Mouse (Mus musculus): ENCODE results near the gene a.
"Not testable (repeated sequence)": the region's sequence is repeated elsewhere in the genome, so short reads cannot be mapped to it uniquely, and the experiment has no call there.

Gene a

DNA sequence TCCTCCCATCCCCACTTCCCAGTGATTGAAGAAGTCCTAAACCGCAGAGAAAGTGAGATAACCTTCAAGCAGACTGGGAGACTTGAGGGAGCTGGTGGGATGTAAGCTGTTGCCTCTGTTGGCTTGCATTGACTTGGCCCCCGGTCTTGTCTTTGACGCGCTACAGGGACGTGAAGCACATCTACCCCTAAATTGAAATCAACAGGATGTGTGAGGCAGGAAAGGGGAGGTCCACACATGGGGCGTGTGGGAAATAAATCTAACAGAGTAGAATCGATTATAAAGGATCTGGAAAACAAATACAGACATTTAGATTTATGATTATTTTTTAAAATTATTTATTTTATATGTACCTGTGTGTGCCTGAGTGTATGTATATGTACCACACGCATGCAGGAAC lies 200.2 kb downstream of the a start:
- DNase-seq (ENCODE audit: low spot score) = no peak

DNA sequence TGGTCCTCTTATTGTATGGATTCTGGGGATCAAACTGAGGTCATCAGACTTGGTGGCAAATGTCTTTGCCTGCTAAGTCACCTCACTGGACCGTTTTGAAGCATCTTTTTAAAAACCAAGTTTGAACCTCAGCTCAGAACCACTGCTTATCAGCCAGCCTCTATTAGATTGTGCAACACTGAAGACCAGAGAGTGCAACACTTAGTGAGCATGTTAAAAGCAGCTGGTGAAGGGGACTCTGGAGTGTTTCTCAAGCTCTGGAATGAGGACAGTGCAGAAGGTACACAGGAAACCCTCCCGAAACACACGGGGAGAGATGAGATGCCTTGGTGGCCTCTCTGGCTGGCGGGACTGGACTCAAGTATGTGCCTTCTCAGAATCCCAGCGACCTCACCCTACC lies 200.9 kb downstream of the a start:
- DNase-seq (ENCODE audit: low spot score) = no peak

DNA sequence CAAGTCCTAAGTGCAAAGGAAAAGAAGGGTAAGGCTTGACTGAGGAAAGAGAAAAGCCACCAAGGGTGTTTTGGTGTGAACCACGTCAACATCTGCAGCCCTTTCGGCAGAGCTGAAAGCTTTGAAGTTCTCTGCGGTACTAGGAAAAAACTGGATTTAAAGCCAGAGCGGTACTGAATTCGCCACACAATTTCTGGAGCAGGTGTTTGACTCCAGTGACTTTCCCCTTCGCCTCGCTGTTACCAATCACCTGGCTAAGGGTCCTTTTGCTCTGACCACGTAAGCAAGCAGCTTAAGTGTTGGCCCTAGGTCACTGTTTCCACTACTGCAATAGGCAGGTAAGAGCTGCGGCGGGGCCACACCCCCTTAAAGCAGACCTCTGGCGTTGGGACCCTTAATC lies 214.3 kb downstream of the a start:
- DNase-seq (ENCODE audit: low spot score) = no peak

DNA sequence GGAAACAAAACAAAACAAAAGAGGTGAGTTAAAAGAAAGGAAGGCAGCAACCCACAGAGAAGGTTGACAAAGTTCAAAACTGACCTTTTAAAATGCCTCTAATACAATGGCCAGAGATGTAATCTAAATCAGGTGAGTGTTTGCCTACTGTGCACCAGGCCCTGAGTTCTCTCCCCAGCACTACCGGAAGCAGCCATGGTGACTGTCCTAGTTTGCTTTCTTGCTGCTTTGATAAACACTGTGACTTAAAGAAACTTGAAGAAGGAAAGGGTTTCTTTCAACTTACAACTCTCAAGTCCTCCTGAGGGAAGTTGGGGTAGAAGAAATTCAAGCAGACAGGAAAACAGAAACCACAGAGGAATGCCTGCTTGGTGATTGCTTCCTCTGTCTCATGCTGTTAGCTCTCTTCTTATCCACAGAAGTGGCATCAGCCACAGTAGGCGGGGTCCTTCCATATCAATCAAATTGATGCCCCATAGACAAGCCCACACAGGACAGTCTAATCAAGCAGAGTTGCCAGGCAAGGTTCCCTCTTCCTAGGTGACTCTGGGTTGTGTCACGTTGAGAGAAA lies 220.0 kb downstream of the a start:
- no peak for DNase-seq (ENCODE audit: low spot score)

DNA sequence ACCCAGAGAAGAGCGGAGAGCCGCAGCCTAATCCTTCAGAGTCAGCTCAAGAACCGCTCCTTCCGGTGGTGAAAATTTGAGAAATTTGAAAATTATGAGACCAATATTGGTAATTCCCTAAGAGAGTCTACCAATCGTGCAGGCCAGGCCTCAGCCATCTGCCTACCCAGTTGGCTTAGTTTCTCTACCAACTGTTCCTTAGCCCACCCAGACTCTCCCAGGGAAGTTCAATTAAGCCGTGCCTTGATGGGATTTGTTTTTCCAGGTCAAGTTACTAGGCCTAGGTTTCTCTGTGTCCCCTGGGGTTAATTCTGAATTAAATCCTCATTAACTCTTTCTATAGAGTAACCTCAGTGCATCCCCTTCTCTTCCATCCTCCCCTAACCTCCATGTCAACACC lies 221.8 kb downstream of the a start:
- DNase-seq (ENCODE audit: low spot score) = no peak

DNA sequence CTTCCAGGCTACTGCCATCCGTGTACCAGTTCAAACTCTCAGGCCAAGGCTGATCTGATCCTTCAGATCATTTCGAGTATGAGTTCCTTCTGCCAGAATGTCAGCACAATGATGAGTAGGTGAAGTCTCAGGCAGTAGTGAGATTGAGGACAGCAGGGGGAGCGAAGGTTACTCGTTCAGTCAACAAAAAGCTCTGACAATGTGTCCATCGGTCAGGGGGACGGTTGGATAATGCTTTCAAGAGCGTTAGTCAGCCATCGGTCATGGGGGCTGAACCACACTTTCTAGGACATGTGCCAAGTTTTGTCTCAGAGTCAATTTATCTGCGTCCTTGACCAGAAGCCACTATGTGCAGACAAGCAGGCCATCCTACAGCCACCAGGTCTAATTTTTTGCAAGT lies 225.5 kb downstream of the a start:
- DNase-seq (ENCODE audit: low spot score) = not testable (repeated sequence)

DNA sequence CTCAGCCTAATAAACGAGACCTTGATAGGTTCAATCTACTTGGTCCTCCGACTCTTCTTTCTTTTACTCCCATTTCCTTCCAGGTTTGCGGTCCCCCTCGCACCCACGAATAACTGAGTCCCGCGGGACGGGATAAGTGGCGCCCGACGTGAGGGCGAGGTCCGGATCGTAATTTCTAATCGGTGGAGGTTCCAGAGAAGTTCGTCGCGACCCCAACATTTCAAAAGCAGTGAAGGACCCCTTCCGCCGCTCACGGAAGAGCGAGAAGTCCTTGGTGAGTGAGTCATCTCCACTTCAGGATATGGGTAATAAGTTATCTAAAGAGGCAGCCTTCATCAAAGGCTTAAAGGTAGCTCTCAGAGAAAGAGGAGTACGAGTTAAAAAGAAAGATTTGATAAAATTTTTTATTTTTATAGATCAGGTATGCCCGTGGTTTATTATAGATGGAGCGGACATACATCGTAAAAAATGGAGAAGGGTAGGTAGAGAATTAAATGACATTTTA lies 227.1 kb downstream of the a start, which contains the start of gene Gm14226:
TSS of gene Gm14226 (plus strand) at position 16 of the 505 bp plus-strand sequence.
- not testable (repeated sequence) for DNase-seq (ENCODE audit: low spot score)

DNA sequence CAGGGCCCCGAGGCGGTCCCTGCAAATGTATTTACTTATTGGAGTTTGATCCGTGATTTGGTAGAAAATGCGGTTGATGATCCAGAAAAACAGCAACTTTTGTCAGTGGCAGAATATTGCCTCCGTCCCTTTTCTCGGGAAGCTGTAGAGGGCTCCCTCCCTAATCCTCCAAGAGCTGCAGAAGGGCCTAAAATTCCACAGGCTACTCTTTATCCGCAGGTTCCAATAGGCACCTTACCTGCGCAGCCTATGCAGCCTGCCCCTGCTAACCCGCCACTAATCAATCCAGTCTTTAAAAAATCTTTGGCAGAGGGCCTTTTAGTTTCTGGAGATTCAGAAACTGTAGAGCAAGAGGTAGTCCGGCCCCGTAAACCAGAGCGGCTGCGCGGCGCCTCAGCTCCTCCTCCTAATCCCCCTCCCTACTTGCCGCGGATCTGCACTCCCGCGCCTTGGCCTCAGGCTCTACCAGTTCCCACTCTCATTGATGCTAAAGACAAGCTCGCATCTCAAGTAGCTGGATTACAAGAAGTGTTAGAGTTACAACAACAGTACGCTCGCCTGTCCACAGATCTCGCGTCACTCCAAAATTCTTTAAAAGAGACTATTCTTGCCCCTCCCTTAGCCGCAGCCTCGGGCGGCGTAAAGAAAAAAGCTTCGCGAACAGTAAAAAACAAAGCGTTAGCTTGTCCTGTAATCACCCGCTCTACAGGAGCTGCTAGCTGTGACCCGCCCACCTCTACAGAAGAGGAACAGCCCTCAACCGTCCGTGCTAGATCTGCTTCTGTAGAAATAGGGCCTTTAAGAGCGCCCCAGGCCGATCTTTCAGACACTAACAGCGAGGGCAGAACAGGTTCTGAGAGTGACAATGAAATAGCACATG lies 227.8 kb downstream of the a start:
- DNase-seq (ENCODE audit: low spot score) = no peak

DNA sequence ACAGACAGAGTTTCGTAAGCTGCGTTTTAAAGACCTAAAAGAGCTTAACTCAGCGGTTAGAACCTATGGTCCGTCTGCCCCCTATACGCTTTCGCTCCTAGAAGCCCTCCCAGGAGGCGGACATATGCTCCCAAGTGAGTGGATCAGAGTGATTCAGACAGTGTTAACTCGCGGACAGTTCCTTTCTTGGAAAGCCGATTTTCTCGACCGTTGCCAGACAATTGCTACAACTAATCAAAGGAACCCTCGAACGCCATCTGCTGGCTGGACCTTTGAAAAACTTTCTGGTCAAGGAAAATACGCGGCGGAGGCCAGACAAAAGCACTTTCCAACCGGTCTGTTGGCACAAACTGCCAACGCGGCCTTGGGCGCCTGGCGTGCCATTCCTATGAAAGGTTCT lies 228.5 kb downstream of the a start:
- peak; percentile 78 for DNase-seq (ENCODE audit: low spot score)

DNA sequence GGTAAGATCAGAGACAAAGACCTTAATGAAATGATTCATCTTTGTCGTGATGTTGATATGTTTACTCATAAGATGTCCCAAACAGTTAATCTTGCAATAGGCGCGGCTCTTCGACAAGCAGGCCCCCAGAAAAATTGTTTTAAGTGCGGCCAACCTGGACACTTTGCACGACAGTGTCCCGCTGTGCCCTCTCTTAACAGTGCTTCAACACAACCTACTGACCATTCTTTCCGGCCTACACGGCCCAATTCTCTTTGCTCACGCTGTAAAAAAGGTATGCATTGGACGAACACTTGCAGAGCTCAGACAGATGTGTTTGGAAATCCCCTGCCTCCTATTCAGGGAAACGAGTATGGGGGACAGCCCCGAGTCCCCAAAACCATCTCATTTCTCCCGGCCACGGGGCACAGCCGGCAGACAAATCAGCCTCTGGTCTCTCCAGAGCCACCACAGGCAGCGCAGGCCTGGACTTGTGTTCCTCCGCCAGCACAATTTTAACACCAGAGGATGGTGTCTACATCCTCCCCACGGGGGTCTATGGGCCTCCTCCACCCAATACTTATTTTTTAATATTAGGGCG lies 229.1 kb downstream of the a start:
- DNase-seq (ENCODE audit: low spot score) = not testable (repeated sequence)

DNA sequence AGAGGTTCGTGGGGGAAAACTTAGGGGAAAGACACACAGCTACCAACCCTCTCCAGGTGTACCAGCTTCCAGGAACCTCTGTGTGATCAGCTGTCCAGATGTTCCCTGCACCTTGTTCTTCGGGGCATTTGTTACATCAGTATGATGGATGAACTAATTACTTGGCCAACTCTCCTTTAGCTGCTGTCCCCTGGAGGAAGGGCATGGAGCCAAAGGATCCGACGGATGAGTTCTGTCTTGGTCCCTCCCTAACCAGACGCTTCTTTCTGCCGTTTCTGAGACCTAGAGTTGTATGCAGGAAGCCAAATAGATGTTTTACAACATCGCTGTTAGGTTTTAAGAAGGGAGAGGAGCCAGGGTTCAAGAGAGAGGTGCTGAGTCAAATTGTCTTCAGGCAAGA lies 239.6 kb downstream of the a start:
- no peak for DNase-seq (ENCODE audit: low spot score)

DNA sequence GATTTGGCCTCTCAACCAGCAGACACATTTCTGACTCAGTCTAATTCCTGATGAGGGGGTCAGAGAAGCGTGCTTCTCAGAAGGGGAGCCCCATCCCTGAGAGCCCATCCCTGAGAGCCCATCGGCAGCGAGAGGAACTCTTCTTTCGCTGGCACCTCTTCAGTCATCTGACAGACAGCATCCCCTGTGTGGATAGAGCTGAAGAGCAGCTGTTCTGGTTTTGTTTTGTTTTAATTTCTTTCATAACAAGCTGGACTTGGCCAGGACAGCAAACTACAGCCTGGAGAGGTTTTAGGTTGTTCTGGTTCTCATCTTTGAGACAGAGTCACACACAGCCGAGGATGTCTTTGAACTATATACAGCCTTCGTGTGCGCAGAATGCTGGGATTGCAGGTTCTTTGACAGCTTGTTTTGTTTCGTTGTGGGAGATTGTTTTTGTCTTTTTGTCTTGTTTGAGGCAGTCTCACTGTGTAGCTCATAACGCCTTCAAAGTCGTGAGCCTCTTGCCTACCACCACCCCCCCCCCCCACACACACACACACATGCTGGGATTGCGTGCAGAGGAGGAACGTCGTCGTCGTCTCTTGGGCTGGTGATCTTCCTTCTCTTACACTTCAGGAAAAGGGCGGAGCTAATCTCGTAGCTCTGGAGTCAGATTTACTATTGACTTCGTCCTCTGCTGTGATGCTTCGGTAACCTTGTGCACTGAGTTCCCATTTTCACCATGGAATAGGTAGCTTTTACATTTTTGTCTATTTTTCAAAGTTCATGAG lies 241.9 kb downstream of the a start:
- no peak for DNase-seq (ENCODE audit: low spot score)

DNA sequence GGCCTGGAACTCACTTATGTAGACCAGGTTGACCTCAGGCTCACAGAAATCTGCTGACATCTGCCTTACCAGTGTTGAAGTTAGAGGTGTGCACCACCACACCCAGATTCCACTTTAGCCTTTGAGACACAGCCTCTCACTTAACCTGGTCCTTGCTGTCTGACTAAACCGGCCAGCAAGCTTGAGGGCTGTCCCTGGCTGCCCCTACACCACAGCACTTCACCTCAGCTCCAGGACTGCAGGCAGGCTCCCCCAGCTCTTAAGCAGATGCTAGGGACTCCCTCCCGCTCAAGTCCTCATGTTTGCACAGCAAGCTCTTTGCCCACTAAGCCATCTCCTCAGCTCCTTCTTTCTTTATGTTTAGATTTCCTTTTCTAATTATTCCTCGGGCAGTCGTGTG lies 248.8 kb downstream of the a start:
- DNase-seq (ENCODE audit: low spot score) = no peak

DNA sequence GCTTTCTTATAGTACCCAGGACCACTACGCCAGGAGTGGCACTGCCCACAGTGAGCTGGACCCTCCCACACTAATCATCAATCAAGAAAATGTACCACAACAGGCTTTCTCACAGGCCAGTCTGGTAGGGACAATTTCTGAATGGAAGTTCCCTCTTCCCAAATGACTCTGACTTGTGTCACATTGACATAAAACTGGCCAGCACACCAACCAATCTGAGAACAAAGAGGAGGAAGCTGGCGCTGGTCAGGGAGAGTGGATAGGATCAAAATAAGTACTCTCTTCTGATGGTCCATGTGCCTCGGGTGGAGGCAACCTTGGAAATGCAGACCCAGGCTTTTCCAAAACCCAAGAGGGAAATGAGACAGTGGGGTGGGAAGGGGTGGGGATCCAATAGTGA lies 253.3 kb downstream of the a start:
- DNase-seq (ENCODE audit: low spot score) = no peak

DNA sequence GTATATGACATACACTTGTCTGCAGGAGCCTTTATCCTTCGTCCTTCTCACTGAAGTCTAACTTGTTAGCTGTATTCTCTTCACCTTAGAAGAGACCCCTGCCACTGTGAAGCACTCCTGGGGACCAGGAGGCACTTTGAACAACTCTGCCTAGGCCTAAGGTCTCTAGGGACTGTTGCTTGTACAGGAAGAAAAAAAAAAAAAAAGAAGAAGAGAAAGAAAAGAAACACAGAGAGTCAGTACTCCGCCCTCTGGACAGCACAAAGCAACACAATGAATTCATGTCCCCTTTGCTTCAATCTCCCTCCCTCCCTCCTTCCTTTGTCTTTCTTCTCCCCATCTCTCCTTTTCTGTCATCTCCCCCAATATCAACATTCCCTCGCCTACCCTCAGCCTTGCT lies 253.9 kb downstream of the a start:
- DNase-seq (ENCODE audit: low spot score) = no peak

DNA sequence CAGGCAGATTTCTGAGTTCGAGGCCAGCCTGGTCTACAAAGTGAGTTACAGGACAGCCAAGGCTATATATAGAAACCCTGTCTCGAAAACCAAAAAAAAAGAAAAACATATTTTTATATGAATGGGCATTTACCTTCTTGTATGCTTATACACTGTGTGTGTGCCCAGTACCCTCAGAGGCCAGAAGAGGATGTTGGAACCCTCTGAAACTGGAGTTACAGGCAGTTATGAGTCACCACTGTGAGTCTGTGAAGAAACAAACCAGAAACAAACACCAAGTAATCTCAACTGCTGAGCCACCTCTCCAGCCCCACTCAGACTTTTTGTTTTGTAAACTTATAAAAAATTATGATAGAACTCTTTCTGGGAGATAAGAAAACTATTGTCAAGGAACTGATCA lies 255.6 kb downstream of the a start:
- no peak for DNase-seq (ENCODE audit: low spot score)

DNA sequence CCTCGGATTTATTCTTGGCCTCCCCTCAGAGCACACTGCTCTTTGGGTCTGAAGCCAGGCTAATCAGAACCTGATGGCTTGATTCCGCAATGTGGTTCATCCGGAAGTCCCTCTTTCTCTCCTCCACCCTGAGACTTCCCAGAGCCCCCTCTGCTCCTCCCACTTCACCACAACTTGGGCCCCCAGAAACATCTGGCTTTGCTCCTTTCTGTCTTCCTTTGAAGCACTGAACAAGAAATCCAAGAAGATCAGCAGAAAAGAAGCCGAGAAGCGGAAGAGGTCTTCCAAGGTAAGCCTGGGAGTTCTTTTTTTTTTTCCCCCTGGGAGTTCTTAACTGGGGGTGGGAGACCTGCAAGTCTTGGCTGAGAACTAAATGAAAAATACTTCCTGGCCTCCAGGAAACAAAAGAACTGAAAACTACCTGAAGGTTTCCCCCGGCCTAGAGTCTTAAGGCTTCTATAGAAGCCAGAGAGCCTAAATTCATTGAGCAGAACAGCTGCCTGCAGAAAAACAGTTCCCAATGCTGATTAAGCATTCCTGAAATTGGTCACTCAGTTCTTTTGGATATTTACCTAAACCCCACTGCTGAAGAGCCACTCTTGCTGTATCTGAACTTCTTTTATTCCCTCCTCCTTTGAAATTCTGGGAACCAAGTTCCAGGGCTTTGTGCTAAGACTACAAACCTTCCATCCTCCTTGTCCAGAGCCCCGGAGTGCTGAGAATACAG lies 256.4 kb downstream of the a start:
- DNase-seq (ENCODE audit: low spot score) = no peak

DNA sequence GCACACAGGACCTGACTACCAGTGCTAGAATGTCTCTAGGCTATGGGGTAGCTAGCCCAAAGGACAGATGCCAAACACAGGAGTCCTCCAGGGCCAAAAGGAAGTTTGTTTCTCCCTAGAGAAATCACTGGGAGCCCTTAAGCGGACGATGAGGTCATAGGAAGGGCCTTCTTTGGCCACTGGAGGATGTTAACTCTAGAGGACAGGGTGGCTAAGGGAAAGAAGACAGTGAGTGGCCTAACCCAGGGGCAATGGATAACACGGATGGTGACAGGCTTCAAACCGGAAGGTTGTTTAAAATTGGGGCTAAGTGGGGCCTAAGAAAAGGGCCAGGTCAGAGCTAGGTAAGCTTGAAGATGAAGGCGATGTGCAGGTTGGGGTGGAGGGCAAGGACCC lies 258.9 kb downstream of the a start:
- DNase-seq (ENCODE audit: low spot score) = no peak

DNA sequence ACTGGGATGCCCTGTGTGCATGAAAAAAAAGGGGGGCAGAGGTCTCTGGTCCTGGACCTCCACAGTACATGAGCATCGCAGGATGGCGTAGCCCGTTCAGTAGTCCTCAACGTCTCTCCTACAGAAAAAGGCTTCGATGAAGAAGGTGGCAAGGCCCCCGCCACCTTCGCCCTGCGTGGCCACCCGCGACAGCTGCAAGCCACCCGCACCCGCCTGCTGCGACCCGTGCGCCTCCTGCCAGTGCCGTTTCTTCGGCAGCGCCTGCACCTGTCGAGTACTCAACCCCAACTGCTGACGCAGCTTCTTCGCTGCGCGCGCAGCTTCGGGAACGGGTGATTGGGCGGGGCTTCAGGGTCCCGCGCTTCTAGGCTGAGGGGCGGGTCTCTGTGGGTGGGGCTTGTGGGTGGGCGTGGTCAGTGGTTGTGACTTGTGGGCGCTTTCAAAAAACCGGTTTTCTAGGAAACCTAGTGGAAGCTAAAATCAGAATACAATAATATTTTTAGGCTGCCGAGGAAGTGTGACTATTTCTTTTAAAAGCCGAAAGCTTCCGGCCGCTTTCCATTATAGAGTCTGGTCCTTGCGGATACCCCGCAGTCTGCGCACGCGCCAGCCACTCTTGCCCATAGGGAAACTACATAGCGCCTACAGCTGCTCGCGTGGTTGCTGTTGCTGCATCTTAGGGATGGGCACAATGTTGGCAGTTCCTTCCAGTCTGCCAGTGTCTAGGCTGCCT lies 259.5 kb downstream of the a start:
- DNase-seq (ENCODE audit: low spot score) = peak; percentile 79

DNA sequence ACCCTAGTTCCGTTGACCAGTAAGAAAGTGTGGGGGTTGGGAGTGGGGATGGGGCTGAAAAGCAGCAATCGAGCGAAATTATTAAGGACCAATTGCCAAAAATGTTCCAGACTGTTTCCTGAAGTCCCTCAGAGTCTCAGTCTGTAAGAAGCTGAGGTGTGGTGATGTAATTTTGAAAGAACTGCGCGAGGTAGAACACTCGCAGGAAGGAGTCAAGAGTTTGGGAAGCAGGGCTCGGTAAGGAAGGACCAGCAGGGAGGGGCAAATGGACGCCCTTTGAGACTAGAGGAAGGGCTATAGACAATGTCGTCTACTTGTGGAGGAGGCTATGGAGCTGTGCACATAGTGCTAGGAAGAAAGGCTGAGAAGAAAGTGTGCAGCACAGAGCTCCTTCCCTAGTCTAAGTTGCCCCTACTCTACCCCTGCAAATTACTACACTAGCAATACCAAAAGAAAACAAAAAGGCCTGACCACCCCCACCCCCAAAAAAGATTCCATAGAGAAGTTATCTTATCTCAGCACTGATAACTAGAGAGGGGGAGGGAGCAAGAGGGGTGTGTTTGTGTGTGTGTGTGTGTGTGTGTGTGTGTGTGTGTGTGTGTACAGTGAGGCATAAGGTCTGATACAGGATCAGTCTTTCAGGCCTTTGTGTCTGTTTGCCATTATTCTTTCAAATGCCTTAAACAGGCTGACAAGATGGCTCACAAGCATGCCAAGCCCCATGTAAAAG lies 260.6 kb downstream of the a start:
- DNase-seq (ENCODE audit: low spot score) = no peak

All from left cerebral cortex, adult 11 months (tissue).